Mouse (Mus musculus): ENCODE data around the gene Bach2. TPM values are rescaled to one million over a fixed set of nuclear protein-coding genes. Genes with fewer than 3 reads are reported as not detected.

Bach2 gene
- total and polyA plus RNA-seq, 2 experiments from 2014 or later, result 2.1 to 2.4 TPM

GRCm38 (mm10) chr4:32388564-32388963 lies 150.0 kb downstream of the Bach2 start:
- no peaks in the 10 kb centered on the region for H3K36me3 ChIP-seq (replicated peaks; ENCODE audit: control insufficient read depth, insufficient read depth, low read length)

GRCm38 (mm10) chr4:32389107-32389800 lies 150.7 kb downstream of the Bach2 start:
- ATAC-seq (ENCODE audit: insufficient read depth, low read depth) (no peak), DNase-seq (ENCODE audit: low spot score) (no peak)
- no peaks in the 10 kb centered on the region for H3K9me3 ChIP-seq (replicated peaks; ENCODE audit: control insufficient read depth, low read length)
- peaks cover 45% of the 10 kb centered on the region for H3K4me1 ChIP-seq (ENCODE audit: control insufficient read depth, insufficient read depth)
- no peak overlapping the region for H3K4me3 ChIP-seq (ENCODE audit: low read depth, low read length)
- H3K9ac ChIP-seq (replicated peaks; ENCODE audit: low read depth, low read length), result no peak overlapping the region
- TF ChIP-seq EP300 (IDR thresholded peaks at IDR 0.05; ENCODE audit: low read depth) (no peak), CTCF (IDR thresholded peaks at IDR 0.05; ENCODE audit: low read depth) (no peak)
- H3K4me2 ChIP-seq (ENCODE audit: low read depth, low read length), result no peak overlapping the region
- no peaks in the 10 kb centered on the region for H3K36me3 ChIP-seq (replicated peaks; ENCODE audit: control insufficient read depth, insufficient read depth, low read length)
- H3K27ac ChIP-seq (ENCODE audit: low read depth), result no peak overlapping the region
- WGBS, result 55% methylated on average over 14 of the region's 14 CpGs
- no peaks in the 10 kb centered on the region for H3K27me3 ChIP-seq (ENCODE audit: control insufficient read depth, insufficient read depth, low read length)

More at GRCm38 (mm10) chr4:32388564-32388963, 150.0 kb downstream of the Bach2 start:
- H3K4me2 ChIP-seq (ENCODE audit: low read depth, low read length), result peak overlapping the region; percentile 20; the same call in 1 of the 2 replicates
- no peaks in the 10 kb centered on the region for H3K9me3 ChIP-seq (replicated peaks; ENCODE audit: control insufficient read depth, low read length)
- peaks cover 43% of the 10 kb centered on the region for H3K4me1 ChIP-seq (ENCODE audit: control insufficient read depth, insufficient read depth)
- H3K27ac ChIP-seq (ENCODE audit: low read depth), result peak overlapping the region; percentile 82
- no peak for TF ChIP-seq EP300 (IDR thresholded peaks at IDR 0.05; ENCODE audit: low read depth)
- TF ChIP-seq CTCF (IDR thresholded peaks at IDR 0.05; ENCODE audit: low read depth), result no peak
- DNase-seq (ENCODE audit: low spot score), result no peak
- no peaks in the 10 kb centered on the region for H3K27me3 ChIP-seq (ENCODE audit: control insufficient read depth, insufficient read depth, low read length)
- H3K4me3 ChIP-seq (ENCODE audit: low read depth, low read length), result no peak overlapping the region
- no peak overlapping the region for H3K9ac ChIP-seq (replicated peaks; ENCODE audit: low read depth, low read length)
- no peak for ATAC-seq (ENCODE audit: insufficient read depth, low read depth)
- 69% methylated on average over 9 of the region's 9 CpGs for WGBS

- no peak overlapping the region for H3K4me2 ChIP-seq (ENCODE audit: low read depth, low read length)
- no peak overlapping the region for H3K4me3 ChIP-seq (ENCODE audit: low read depth, low read length)
- no peaks in the 10 kb centered on the region for H3K27me3 ChIP-seq (ENCODE audit: control insufficient read depth, insufficient read depth, low read length)
- TF ChIP-seq EP300 (IDR thresholded peaks at IDR 0.05; ENCODE audit: low read depth), result no peak
- no peak for TF ChIP-seq CTCF (IDR thresholded peaks at IDR 0.05; ENCODE audit: low read depth)
- H3K9me3 ChIP-seq (replicated peaks; ENCODE audit: control insufficient read depth, low read length), result no peaks in the 10 kb centered on the region
- no peak overlapping the region for H3K27ac ChIP-seq (ENCODE audit: low read depth)
- H3K36me3 ChIP-seq (replicated peaks; ENCODE audit: control insufficient read depth, insufficient read depth, low read length), result no peaks in the 10 kb centered on the region
- WGBS, result 50% methylated on average over 8 of the region's 8 CpGs
- H3K4me1 ChIP-seq (ENCODE audit: control insufficient read depth, insufficient read depth), result peaks cover 42% of the 10 kb centered on the region
- no peak overlapping the region for H3K9ac ChIP-seq (replicated peaks; ENCODE audit: low read depth, low read length)
- DNase-seq (ENCODE audit: low spot score) (no peak), ATAC-seq (ENCODE audit: insufficient read depth, low read depth) (no peak)
Measured at GRCm38 (mm10) chr4:32391260-32391659, 152.7 kb downstream of the Bach2 start.

- Histone ChIP-seq H3K36me3 (replicated peaks; ENCODE audit: control insufficient read depth, insufficient read depth, low read length) (no peaks in the 10 kb centered on the region), H3K27ac (ENCODE audit: low read depth) (no peak overlapping the region), H3K4me1 (ENCODE audit: control insufficient read depth, insufficient read depth) (peaks cover 28% of the 10 kb centered on the region), H3K27me3 (ENCODE audit: control insufficient read depth, insufficient read depth, low read length) (no peaks in the 10 kb centered on the region), H3K4me2 (ENCODE audit: low read depth, low read length) (no peak overlapping the region), H3K4me3 (ENCODE audit: low read depth, low read length) (no peak overlapping the region), H3K9me3 (replicated peaks; ENCODE audit: control insufficient read depth, low read length) (no peaks in the 10 kb centered on the region), H3K9ac (replicated peaks; ENCODE audit: low read depth, low read length) (no peak overlapping the region)
- no peak for TF ChIP-seq CTCF (IDR thresholded peaks at IDR 0.05; ENCODE audit: low read depth)
- no peak for TF ChIP-seq EP300 (IDR thresholded peaks at IDR 0.05; ENCODE audit: low read depth)
- WGBS, result 81% methylated on average over 3 of the region's 3 CpGs
- ATAC-seq (ENCODE audit: insufficient read depth, low read depth), result no peak
- no peak for DNase-seq (ENCODE audit: low spot score)
Measured at GRCm38 (mm10) chr4:32393226-32393625, 154.6 kb downstream of the Bach2 start.

- Histone ChIP-seq H3K9ac (replicated peaks; ENCODE audit: low read depth, low read length) (no peak overlapping the region), H3K27me3 (ENCODE audit: control insufficient read depth, insufficient read depth, low read length) (no peaks in the 10 kb centered on the region), H3K36me3 (replicated peaks; ENCODE audit: control insufficient read depth, insufficient read depth, low read length) (no peaks in the 10 kb centered on the region), H3K4me1 (ENCODE audit: control insufficient read depth, insufficient read depth) (peaks cover 21% of the 10 kb centered on the region; the same call in 1 of the 2 replicates), H3K27ac (ENCODE audit: low read depth) (no peak overlapping the region), H3K4me3 (ENCODE audit: low read depth, low read length) (no peak overlapping the region), H3K9me3 (replicated peaks; ENCODE audit: control insufficient read depth, low read length) (no peaks in the 10 kb centered on the region), H3K4me2 (ENCODE audit: low read depth, low read length) (no peak overlapping the region)
- no peak for DNase-seq (ENCODE audit: low spot score)
- no peak for TF ChIP-seq CTCF (IDR thresholded peaks at IDR 0.05; ENCODE audit: low read depth)
- no peak for TF ChIP-seq EP300 (IDR thresholded peaks at IDR 0.05; ENCODE audit: low read depth)
- no peak for ATAC-seq (ENCODE audit: insufficient read depth, low read depth)
- WGBS, result 52% methylated on average over 1 of the region's 1 CpGs
Measured at GRCm38 (mm10) chr4:32393951-32394350, 155.3 kb downstream of the Bach2 start.

- 70% methylated on average over 2 of the region's 2 CpGs for WGBS
- ATAC-seq (ENCODE audit: insufficient read depth, low read depth), result no peak
Measured at GRCm38 (mm10) chr4:32394850-32395249, 156.2 kb downstream of the Bach2 start.

More at GRCm38 (mm10) chr4:32394850-32395249, 156.2 kb downstream of the Bach2 start:
- H3K4me1 ChIP-seq (ENCODE audit: control insufficient read depth, insufficient read depth), result peaks cover 21% of the 10 kb centered on the region
- TF ChIP-seq EP300 (IDR thresholded peaks at IDR 0.05; ENCODE audit: low read depth) (no peak), CTCF (IDR thresholded peaks at IDR 0.05; ENCODE audit: low read depth) (no peak)
- H3K27ac ChIP-seq (ENCODE audit: low read depth), result no peak overlapping the region
- DNase-seq (ENCODE audit: low spot score), result no peak
- H3K9ac ChIP-seq (replicated peaks; ENCODE audit: low read depth, low read length), result no peak overlapping the region
- H3K4me3 ChIP-seq (ENCODE audit: low read depth, low read length), result no peak overlapping the region
- no peaks in the 10 kb centered on the region for H3K27me3 ChIP-seq (ENCODE audit: control insufficient read depth, insufficient read depth, low read length)
- no peaks in the 10 kb centered on the region for H3K9me3 ChIP-seq (replicated peaks; ENCODE audit: control insufficient read depth, low read length)
- no peak overlapping the region for H3K4me2 ChIP-seq (ENCODE audit: low read depth, low read length)
- no peaks in the 10 kb centered on the region for H3K36me3 ChIP-seq (replicated peaks; ENCODE audit: control insufficient read depth, insufficient read depth, low read length)

Measured in heart, postnatal 0 days (tissue).